Mouse (Mus musculus) retina, postnatal 1 day (tissue): ENCODE results near the gene Marc1.

Experiments used
- DNase-seq: peaks from one replicate; pipeline ENCODE4 v3.0.0-alpha.2; 2012

Marc1 gene

GRCm38 (mm10) chr1:184752671-184753070 lies 58.4 kb downstream of the Marc1 start:
- no peak for DNase-seq

- no peak for DNase-seq
These were observed 60.9 kb downstream of the Marc1 start for GRCm38 (mm10) chr1:184750114-184750664.

DNA sequence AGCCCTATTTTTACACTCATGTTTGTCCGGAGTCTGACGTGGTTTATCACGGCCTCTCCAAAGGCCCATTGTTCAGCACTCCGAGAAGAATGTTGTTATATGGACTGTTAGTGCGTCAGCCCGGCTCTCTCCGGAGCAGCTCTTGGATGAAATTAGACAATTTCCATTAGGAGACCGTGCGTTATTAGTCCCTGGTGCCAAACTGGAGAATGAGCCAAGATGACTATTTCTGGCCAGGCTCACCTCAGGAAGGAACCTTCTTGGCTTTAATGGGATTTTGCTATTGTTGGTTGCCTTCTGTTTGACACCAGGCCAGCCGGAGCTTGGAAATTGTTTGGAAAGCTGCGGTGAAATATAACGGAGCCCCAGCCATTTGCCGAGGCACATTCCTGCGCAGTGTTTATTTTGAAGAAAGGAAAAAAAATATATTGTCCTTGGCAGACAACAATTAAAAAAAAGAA lies 62.4 kb downstream of the Marc1 start:
- no peak for DNase-seq

- DNase-seq: peak; percentile 71
These were observed 73.1 kb downstream of the Marc1 start for GRCm38 (mm10) chr1:184737876-184738479.

DNA sequence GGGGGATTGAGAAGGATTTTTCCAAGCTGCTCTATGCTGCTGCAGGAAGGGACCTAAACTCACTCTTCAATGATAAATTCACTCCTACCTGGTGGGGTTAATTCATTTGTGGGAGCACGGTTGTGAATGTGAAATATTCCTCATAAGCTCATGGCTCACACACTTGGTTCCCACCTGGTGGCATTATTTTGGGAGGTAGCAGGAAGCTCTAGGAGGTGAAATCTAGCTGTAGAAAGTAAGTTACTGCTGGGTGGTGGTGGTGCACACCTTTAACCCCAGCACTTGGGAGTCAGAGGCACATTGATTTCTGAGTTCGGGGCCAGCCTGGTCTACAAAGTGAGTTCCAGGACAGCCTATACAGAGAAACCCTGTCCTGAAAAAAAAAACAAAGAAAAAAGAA lies 73.9 kb downstream of the Marc1 start:
- DNase-seq: no peak
